Mouse (Mus musculus): ENCODE results near the gene Lcp2. TPM values are rescaled to one million over a fixed set of nuclear protein-coding genes. Genes with fewer than 3 reads are reported as not detected.
A peak's percentile ranks its signal among the peaks of the same experiment; 100 is the strongest.

Lcp2 gene
- polyA plus RNA-seq, 1 experiment from 2014 or later = 7.5 TPM

- H3K4me3 ChIP-seq (replicated peaks) = no peak within 1 kb of the TSS
- H3K9ac ChIP-seq = no peak within 1 kb of the TSS
- 74% methylated on average over 10 of the region's 10 CpGs for WGBS (ENCODE audit: insufficient replicate concordance)
- DNase-seq (peak; percentile 6), ATAC-seq (ENCODE audit: low read depth) (peak; percentile 50; the same call in 1 of the 2 replicates)
- H3K27me3 ChIP-seq = no peaks in the 10 kb centered on the region
- no peaks in the 10 kb centered on the region for H3K4me1 ChIP-seq (replicated peaks)
- H3K27ac ChIP-seq = no peak within 1 kb of the TSS
- H3K9me3 ChIP-seq (replicated peaks) = no peaks in the 10 kb centered on the region
- H3K36me3 ChIP-seq = no peaks in the 10 kb centered on the region
- H3K4me2 ChIP-seq = no peak within 1 kb of the TSS
Observed at GRCm38 (mm10) chr11:34098422-34098821, 51.7 kb downstream of the Lcp2 start, which contains the start of gene 4930469K13Rik. TSS of gene 4930469K13Rik (minus strand) at chr11:34098554.

- no peak for ATAC-seq (ENCODE audit: low read depth)
- WGBS (ENCODE audit: insufficient replicate concordance) = 65% methylated on average over 4 of the region's 4 CpGs
- H3K27me3 ChIP-seq = no peaks in the 10 kb centered on the region
- H3K4me1 ChIP-seq (replicated peaks) = no peaks in the 10 kb centered on the region
- H3K9ac ChIP-seq = no peak overlapping the region
- H3K36me3 ChIP-seq = no peaks in the 10 kb centered on the region
- H3K27ac ChIP-seq = no peak overlapping the region
- no peaks in the 10 kb centered on the region for H3K9me3 ChIP-seq (replicated peaks)
- no peak overlapping the region for H3K4me2 ChIP-seq
- DNase-seq = no peak
- H3K4me3 ChIP-seq (replicated peaks) = no peak overlapping the region
Observed at GRCm38 (mm10) chr11:34101827-34102226, 55.1 kb downstream of the Lcp2 start.

- ATAC-seq (ENCODE audit: low read depth) (no peak), DNase-seq (no peak)
- no peaks in the 10 kb centered on the region for H3K36me3 ChIP-seq
- peaks cover 5% of the 10 kb centered on the region; the same call in 1 of the 2 replicates for H3K4me1 ChIP-seq (replicated peaks)
- no peaks in the 10 kb centered on the region for H3K9me3 ChIP-seq (replicated peaks)
- no peaks in the 10 kb centered on the region for H3K27me3 ChIP-seq
- WGBS (ENCODE audit: insufficient replicate concordance) = 41% methylated on average over 1 of the region's 1 CpGs
- H3K27ac ChIP-seq = no peak overlapping the region
- no peak overlapping the region for H3K4me2 ChIP-seq
- H3K4me3 ChIP-seq (replicated peaks) = no peak overlapping the region
- no peak overlapping the region for H3K9ac ChIP-seq
Observed at GRCm38 (mm10) chr11:34104919-34105318, 58.2 kb downstream of the Lcp2 start.

- Histone ChIP-seq H3K4me2 (no peak overlapping the region), H3K27ac (no peak overlapping the region), H3K36me3 (no peaks in the 10 kb centered on the region), H3K4me3 (replicated peaks) (no peak overlapping the region), H3K4me1 (replicated peaks) (peaks cover 5% of the 10 kb centered on the region; the same call in 1 of the 2 replicates), H3K9ac (no peak overlapping the region), H3K9me3 (replicated peaks) (no peaks in the 10 kb centered on the region), H3K27me3 (no peaks in the 10 kb centered on the region)
- DNase-seq = no peak
- 68% methylated on average over 1 of the region's 1 CpGs for WGBS (ENCODE audit: insufficient replicate concordance)
- ATAC-seq (ENCODE audit: low read depth) = no peak
Observed at GRCm38 (mm10) chr11:34109260-34109659, 62.5 kb downstream of the Lcp2 start.

GRCm38 (mm10) chr11:34111940-34112339 lies 65.2 kb downstream of the Lcp2 start:
- ATAC-seq (ENCODE audit: low read depth) (no peak), DNase-seq (no peak)
- peaks cover 5% of the 10 kb centered on the region; the same call in 1 of the 2 replicates for H3K4me1 ChIP-seq (replicated peaks)

GRCm38 (mm10) chr11:34112781-34113380 lies 66.2 kb downstream of the Lcp2 start:
- DNase-seq = no peak

More at GRCm38 (mm10) chr11:34111940-34112339, 65.2 kb downstream of the Lcp2 start:
- Histone ChIP-seq H3K9me3 (replicated peaks) (no peaks in the 10 kb centered on the region), H3K27me3 (no peaks in the 10 kb centered on the region), H3K4me3 (replicated peaks) (no peak overlapping the region), H3K36me3 (no peaks in the 10 kb centered on the region), H3K4me2 (no peak overlapping the region), H3K9ac (no peak overlapping the region), H3K27ac (no peak overlapping the region)
- 59% methylated on average over 7 of the region's 7 CpGs for WGBS (ENCODE audit: insufficient replicate concordance)

GRCm38 (mm10) chr11:34113760-34114159 lies 67.0 kb downstream of the Lcp2 start:
- Histone ChIP-seq H3K27ac (no peak overlapping the region), H3K4me3 (replicated peaks) (no peak overlapping the region), H3K4me1 (replicated peaks) (peaks cover 5% of the 10 kb centered on the region; the same call in 1 of the 2 replicates), H3K27me3 (no peaks in the 10 kb centered on the region), H3K36me3 (no peaks in the 10 kb centered on the region), H3K9me3 (replicated peaks) (no peaks in the 10 kb centered on the region), H3K4me2 (no peak overlapping the region), H3K9ac (no peak overlapping the region)
- DNase-seq (no peak), ATAC-seq (ENCODE audit: low read depth) (no peak)
- 37% methylated on average over 2 of the region's 2 CpGs for WGBS (ENCODE audit: insufficient replicate concordance)

More at GRCm38 (mm10) chr11:34112781-34113380, 66.2 kb downstream of the Lcp2 start:
- H3K36me3 ChIP-seq = no peaks in the 10 kb centered on the region
- no peaks in the 10 kb centered on the region for H3K9me3 ChIP-seq (replicated peaks)
- H3K27ac ChIP-seq = no peak overlapping the region
- 58% methylated on average over 4 of the region's 4 CpGs for WGBS (ENCODE audit: insufficient replicate concordance)
- H3K9ac ChIP-seq = no peak overlapping the region
- H3K4me2 ChIP-seq = no peak overlapping the region
- no peak overlapping the region for H3K4me3 ChIP-seq (replicated peaks)
- no peak for ATAC-seq (ENCODE audit: low read depth)
- H3K27me3 ChIP-seq = no peaks in the 10 kb centered on the region
- peaks cover 5% of the 10 kb centered on the region; the same call in 1 of the 2 replicates for H3K4me1 ChIP-seq (replicated peaks)

GRCm38 (mm10) chr11:34116572-34117135 lies 69.9 kb downstream of the Lcp2 start:
- DNase-seq (no peak), ATAC-seq (ENCODE audit: low read depth) (no peak)
- H3K27me3 ChIP-seq = no peaks in the 10 kb centered on the region
- no peaks in the 10 kb centered on the region for H3K9me3 ChIP-seq (replicated peaks)
- 5% methylated on average over 2 of the region's 2 CpGs for WGBS (ENCODE audit: insufficient replicate concordance)
- no peak overlapping the region for H3K4me2 ChIP-seq
- H3K36me3 ChIP-seq = no peaks in the 10 kb centered on the region
- H3K4me3 ChIP-seq (replicated peaks) = no peak overlapping the region
- no peaks in the 10 kb centered on the region for H3K4me1 ChIP-seq (replicated peaks)
- no peak overlapping the region for H3K9ac ChIP-seq
- peak overlapping the region; percentile 9; the same call in 1 of the 2 replicates for H3K27ac ChIP-seq

GRCm38 (mm10) chr11:34117581-34117980 lies 70.9 kb downstream of the Lcp2 start:
- Histone ChIP-seq H3K4me3 (replicated peaks) (no peak overlapping the region), H3K4me2 (no peak overlapping the region), H3K9me3 (replicated peaks) (no peaks in the 10 kb centered on the region), H3K27me3 (no peaks in the 10 kb centered on the region), H3K4me1 (replicated peaks) (no peaks in the 10 kb centered on the region), H3K36me3 (no peaks in the 10 kb centered on the region), H3K9ac (no peak overlapping the region), H3K27ac (no peak overlapping the region)
- no peak for DNase-seq
- 50% methylated on average over 3 of the region's 3 CpGs for WGBS (ENCODE audit: insufficient replicate concordance)
- no peak for ATAC-seq (ENCODE audit: low read depth)

- H3K4me3 ChIP-seq (replicated peaks) = no peak overlapping the region
- WGBS (ENCODE audit: insufficient replicate concordance) = 47% methylated on average over 3 of the region's 3 CpGs
- no peaks in the 10 kb centered on the region for H3K27me3 ChIP-seq
- H3K9me3 ChIP-seq (replicated peaks) = no peaks in the 10 kb centered on the region
- no peak overlapping the region for H3K4me2 ChIP-seq
- H3K9ac ChIP-seq = no peak overlapping the region
- H3K27ac ChIP-seq = no peak overlapping the region
- ATAC-seq (ENCODE audit: low read depth) (no peak), DNase-seq (no peak)
- no peaks in the 10 kb centered on the region for H3K36me3 ChIP-seq
- no peaks in the 10 kb centered on the region for H3K4me1 ChIP-seq (replicated peaks)
Observed at GRCm38 (mm10) chr11:34118319-34118718, 71.6 kb downstream of the Lcp2 start.

GRCm38 (mm10) chr11:34123147-34123546 lies 76.4 kb downstream of the Lcp2 start:
- H3K4me1 ChIP-seq (replicated peaks) = no peaks in the 10 kb centered on the region
- no peak overlapping the region for H3K27ac ChIP-seq
- no peak overlapping the region for H3K4me3 ChIP-seq (replicated peaks)
- ATAC-seq (ENCODE audit: low read depth) (no peak), DNase-seq (no peak)
- 12% methylated on average over 2 of the region's 2 CpGs for WGBS (ENCODE audit: insufficient replicate concordance)
- no peaks in the 10 kb centered on the region for H3K27me3 ChIP-seq
- H3K4me2 ChIP-seq = no peak overlapping the region
- no peaks in the 10 kb centered on the region for H3K36me3 ChIP-seq
- H3K9ac ChIP-seq = no peak overlapping the region
- H3K9me3 ChIP-seq (replicated peaks) = no peaks in the 10 kb centered on the region

GRCm38 (mm10) chr11:34124852-34125251 lies 78.1 kb downstream of the Lcp2 start:
- Histone ChIP-seq H3K4me2 (no peak overlapping the region), H3K27me3 (no peaks in the 10 kb centered on the region), H3K27ac (no peak overlapping the region), H3K4me3 (replicated peaks) (no peak overlapping the region), H3K9me3 (replicated peaks) (no peaks in the 10 kb centered on the region), H3K4me1 (replicated peaks) (no peaks in the 10 kb centered on the region), H3K9ac (no peak overlapping the region), H3K36me3 (no peaks in the 10 kb centered on the region)
- ATAC-seq (ENCODE audit: low read depth) (no peak), DNase-seq (no peak)
- 55% methylated on average over 7 of the region's 7 CpGs for WGBS (ENCODE audit: insufficient replicate concordance)
